Mouse (Mus musculus) myocyte (in vitro differentiated cells): ENCODE data around the gene Scamp1. TPM values are rescaled to one million over a fixed set of nuclear protein-coding genes. Genes with fewer than 3 reads are reported as not detected.

Experiments used
- H3K27me3 ChIP-seq: one replicate; pipeline ENCODE4 v1.6.1; 2011; ENCODE audit not compliant: control insufficient read depth, insufficient read depth, insufficient read length
- H3K36me3 ChIP-seq: one replicate; pipeline ENCODE4 v1.6.1; 2011; ENCODE audit not compliant: control insufficient read depth, insufficient read depth
- H3K4me2 ChIP-seq: one replicate; pipeline ENCODE4 v1.6.1; 2011; ENCODE audit warnings: low read depth, control low read depth
- H3K4me3 ChIP-seq: one replicate; pipeline ENCODE4 v1.5.1; 2011; ENCODE audit warnings: mild to moderate bottlenecking, control low read depth, moderate library complexity
- H3K79me2 ChIP-seq: one replicate; pipeline ENCODE4 v1.6.1; 2011; ENCODE audit not compliant: control insufficient read depth, insufficient read depth
- H3ac ChIP-seq: one replicate; pipeline ENCODE4 v1.6.1; 2011; ENCODE audit not compliant: control insufficient read depth, insufficient read length
- CEBPB ChIP-seq: IDR thresholded peaks from 2 replicates; pipeline ENCODE4 v1.6.1; 2011; ENCODE audit warnings: mild to moderate bottlenecking, moderate library complexity; ENCODE audit not compliant: poor library complexity, insufficient read depth, severe bottlenecking
- E2F4 ChIP-seq: IDR thresholded peaks from one replicate; pipeline ENCODE4 v1.6.1; 2011; ENCODE audit warnings: mild to moderate bottlenecking, control low read depth, moderate library complexity; ENCODE audit not compliant: insufficient read depth
- MAX ChIP-seq: IDR thresholded peaks from one replicate; pipeline ENCODE4 v1.6.1; 2011; ENCODE audit warnings: low read depth, mild to moderate bottlenecking, control low read depth
- MYOD1 ChIP-seq, 3 experiments: IDR thresholded peaks; one replicate each; pipeline ENCODE4 v1.6.1; 2011; ENCODE audit warnings: control low read depth in 2 of 3, low read depth in 2 of 3, mild to moderate bottlenecking in 2 of 3, moderate library complexity in 1 of 3; ENCODE audit not compliant: insufficient read length in 2 of 3, control insufficient read depth in 1 of 3
- MYOG ChIP-seq, 3 experiments: IDR thresholded peaks; one replicate each; pipeline ENCODE4 v1.6.1; 2011; ENCODE audit warnings: control low read depth in 2 of 3, low read depth in 2 of 3, mild to moderate bottlenecking in 2 of 3; ENCODE audit not compliant: insufficient read length in 2 of 3, control insufficient read depth in 1 of 3, insufficient read depth in 1 of 3
- POLR2A ChIP-seq: IDR thresholded peaks from one replicate; pipeline ENCODE4 v1.6.1; 2011; ENCODE audit warnings: low read depth, mild to moderate bottlenecking, control low read depth, moderate library complexity; ENCODE audit not compliant: insufficient read length
- POLR2AphosphoS2 ChIP-seq: IDR thresholded peaks from one replicate; pipeline ENCODE4 v1.6.1; 2011; ENCODE audit warnings: low read depth, control low read depth; ENCODE audit not compliant: insufficient read length
- REST ChIP-seq: IDR thresholded peaks from one replicate; pipeline ENCODE4 v1.6.1; 2011; ENCODE audit warnings: mild to moderate bottlenecking, control low read depth, moderate library complexity; ENCODE audit not compliant: insufficient read depth, insufficient read length
- SRF ChIP-seq: IDR thresholded peaks from one replicate; pipeline ENCODE4 v1.6.1; 2011; ENCODE audit warnings: low read depth; ENCODE audit not compliant: control insufficient read depth, insufficient read length
- TCF12 ChIP-seq: IDR thresholded peaks from one replicate; pipeline ENCODE4 v1.6.1; 2011; ENCODE audit warnings: mild to moderate bottlenecking, control low read depth; ENCODE audit not compliant: poor library complexity, insufficient read depth, severe bottlenecking
- TCF3 ChIP-seq: IDR thresholded peaks from one replicate; pipeline ENCODE4 v1.6.1; 2011; ENCODE audit warnings: low read depth, control low read depth; ENCODE audit not compliant: insufficient read length
- USF1 ChIP-seq: IDR thresholded peaks from one replicate; pipeline ENCODE4 v1.6.1; 2011; ENCODE audit warnings: low read depth, mild to moderate bottlenecking, control low read depth, moderate library complexity
- polyA plus RNA-seq: library from polyadenylated mRNA; unstranded; fragments of >200 nt; fragmentation: generic; extraction: Trizol; gene quantifications from one replicate; pipeline ENCODE4 v1.2.1, GENCODE M21; 2012; ENCODE audit warnings: missing spikeins

The Scamp1 gene
- polyA plus RNA-seq, 1 experiment: 9.1 TPM

- Histone ChIP-seq H3K27me3 (no peaks in the 10 kb centered on the region), H3K36me3 (no peaks in the 10 kb centered on the region), H3K4me2 (no peak overlapping the region), H3K79me2 (no peaks in the 10 kb centered on the region), H3K4me3 (no peak overlapping the region), H3ac (no peak overlapping the region)
- TF ChIP-seq MAX: no peak
- no peak for TF ChIP-seq MYOG (IDR thresholded peaks at IDR 0.05; ENCODE audit: control insufficient read depth in 1 of 3, insufficient read depth in 1 of 3, insufficient read length in 2 of 3, low read depth in 2 of 3)
- TF ChIP-seq MYOD1 (IDR thresholded peaks at IDR 0.05; ENCODE audit: control insufficient read depth in 1 of 3, insufficient read length in 2 of 3, low read depth in 2 of 3): no peak
- no peak for TF ChIP-seq SRF
- no peak for TF ChIP-seq CEBPB
- TF ChIP-seq POLR2A: no peak
- TF ChIP-seq REST: no peak
- TF ChIP-seq TCF3: no peak
- no peak for TF ChIP-seq TCF12
- no peak for TF ChIP-seq POLR2AphosphoS2
- no peak for TF ChIP-seq E2F4
- no peak for TF ChIP-seq USF1
Measured at GRCm38 (mm10) chr13:94240111-94240510, 45.5 kb downstream of the Scamp1 start.

GRCm38 (mm10) chr13:94239488-94239887 is 46.2 kb downstream of the Scamp1 start:
- H3K36me3 ChIP-seq: no peaks in the 10 kb centered on the region
- no peak overlapping the region for H3K4me3 ChIP-seq
- H3K27me3 ChIP-seq: no peaks in the 10 kb centered on the region
- TF ChIP-seq SRF (no peak), USF1 (no peak), E2F4 (no peak), MAX (no peak), CEBPB (no peak)
- H3K4me2 ChIP-seq: no peak overlapping the region
- no peak overlapping the region for H3ac ChIP-seq
- no peaks in the 10 kb centered on the region for H3K79me2 ChIP-seq

- TF ChIP-seq CEBPB: no peak
- TF ChIP-seq TCF12: no peak
- TF ChIP-seq USF1: no peak
- no peak overlapping the region for H3K4me2 ChIP-seq
- no peaks in the 10 kb centered on the region for H3K27me3 ChIP-seq
- H3K79me2 ChIP-seq: no peaks in the 10 kb centered on the region
- H3ac ChIP-seq: no peak overlapping the region
- no peak overlapping the region for H3K4me3 ChIP-seq
- no peaks in the 10 kb centered on the region for H3K36me3 ChIP-seq
Measured at GRCm38 (mm10) chr13:94231871-94232270, 53.8 kb downstream of the Scamp1 start.

GRCm38 (mm10) chr13:94224717-94225705 is 60.6 kb downstream of the Scamp1 start:
- TF ChIP-seq MAX (no peak), TCF3 (no peak), REST (no peak), MYOD1 (IDR thresholded peaks at IDR 0.05; ENCODE audit: control insufficient read depth in 1 of 3, insufficient read length in 2 of 3, low read depth in 2 of 3) (no peak), TCF12 (no peak), E2F4 (no peak), POLR2A (no peak), CEBPB (no peak), MYOG (IDR thresholded peaks at IDR 0.05; ENCODE audit: control insufficient read depth in 1 of 3, insufficient read depth in 1 of 3, insufficient read length in 2 of 3, low read depth in 2 of 3) (no peak), USF1 (no peak), SRF (no peak), POLR2AphosphoS2 (no peak)
- H3K36me3 ChIP-seq: no peaks in the 10 kb centered on the region
- no peak overlapping the region for H3K4me2 ChIP-seq
- H3K4me3 ChIP-seq: no peak overlapping the region
- H3ac ChIP-seq: no peak overlapping the region
- H3K27me3 ChIP-seq: no peaks in the 10 kb centered on the region
- no peaks in the 10 kb centered on the region for H3K79me2 ChIP-seq

- Histone ChIP-seq H3K79me2 (no peaks in the 10 kb centered on the region), H3K27me3 (no peaks in the 10 kb centered on the region), H3K4me2 (no peak overlapping the region), H3K4me3 (no peak overlapping the region), H3ac (no peak overlapping the region), H3K36me3 (no peaks in the 10 kb centered on the region)
- no peak for TF ChIP-seq MAX
- no peak for TF ChIP-seq MYOD1 (IDR thresholded peaks at IDR 0.05; ENCODE audit: control insufficient read depth in 1 of 3, insufficient read length in 2 of 3, low read depth in 2 of 3)
- no peak for TF ChIP-seq POLR2A
- TF ChIP-seq CEBPB: no peak
- no peak for TF ChIP-seq TCF12
- no peak for TF ChIP-seq POLR2AphosphoS2
- TF ChIP-seq SRF: no peak
- TF ChIP-seq E2F4: no peak
- TF ChIP-seq REST: no peak
- no peak for TF ChIP-seq MYOG (IDR thresholded peaks at IDR 0.05; ENCODE audit: control insufficient read depth in 1 of 3, insufficient read depth in 1 of 3, insufficient read length in 2 of 3, low read depth in 2 of 3)
- TF ChIP-seq USF1: no peak
- TF ChIP-seq TCF3: no peak
Measured at GRCm38 (mm10) chr13:94223609-94224008, 62.0 kb downstream of the Scamp1 start.
